Mouse (Mus musculus): ENCODE results near the gene Kdm5c.

- no peak for TF ChIP-seq CTCF (conservative IDR thresholded peaks at IDR 0.05; ENCODE audit: low read length)
- TF ChIP-seq NANOG (IDR thresholded peaks at IDR 0.05; ENCODE audit: borderline replicate concordance, low read length), result no peak
- TF ChIP-seq POU5F1 (IDR thresholded peaks at IDR 0.05; ENCODE audit: borderline replicate concordance, low read length), result no peak
Observed at GRCm38 (mm10) chrX:152221721-152222120, 11.1 kb upstream of the Kdm5c start.

Measured in E14TG2a.4 (cell line).